Mouse (Mus musculus): ENCODE data around the gene Pear1.

Gene Pear1

GRCm38 (mm10) chr3:87724556-87724955, 99.5 kb downstream of the Pear1 start:
- no peak for DNase-seq

- no peak for DNase-seq
Observed at GRCm38 (mm10) chr3:87718525-87718924, 105.6 kb downstream of the Pear1 start.
